Mouse (Mus musculus): ENCODE measurements around the gene Rai1.

The Rai1 gene

DNA sequence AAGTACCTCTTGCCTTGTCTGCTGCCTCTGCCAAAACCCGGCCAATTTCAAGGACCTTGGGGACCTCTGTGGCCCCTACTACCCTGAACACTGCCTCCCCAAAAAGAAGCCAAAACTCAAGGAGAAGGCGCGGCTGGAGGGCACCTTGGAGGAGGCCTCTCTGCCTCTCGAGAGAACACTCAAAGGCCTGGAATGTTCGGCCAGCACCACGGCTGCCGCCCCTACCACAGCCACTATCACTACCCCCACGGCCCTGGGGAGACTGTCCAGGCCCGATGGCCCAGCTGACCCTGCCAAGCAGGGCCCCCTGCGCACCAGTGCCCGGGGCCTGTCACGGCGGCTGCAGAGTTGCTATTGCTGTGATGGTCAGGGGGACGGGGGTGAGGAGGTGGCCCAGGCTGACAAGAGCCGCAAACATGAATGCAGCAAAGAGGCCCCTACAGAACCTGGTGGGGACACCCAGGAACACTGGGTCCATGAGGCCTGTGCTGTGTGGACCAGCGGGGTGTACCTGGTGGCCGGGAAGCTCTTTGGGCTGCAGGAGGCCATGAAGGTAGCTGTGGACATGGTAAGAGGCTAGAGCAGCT, 85.3 kb downstream of the Rai1 start:
- no peak for DNase-seq (ENCODE audit: low spot score in 2 of 2)

DNA sequence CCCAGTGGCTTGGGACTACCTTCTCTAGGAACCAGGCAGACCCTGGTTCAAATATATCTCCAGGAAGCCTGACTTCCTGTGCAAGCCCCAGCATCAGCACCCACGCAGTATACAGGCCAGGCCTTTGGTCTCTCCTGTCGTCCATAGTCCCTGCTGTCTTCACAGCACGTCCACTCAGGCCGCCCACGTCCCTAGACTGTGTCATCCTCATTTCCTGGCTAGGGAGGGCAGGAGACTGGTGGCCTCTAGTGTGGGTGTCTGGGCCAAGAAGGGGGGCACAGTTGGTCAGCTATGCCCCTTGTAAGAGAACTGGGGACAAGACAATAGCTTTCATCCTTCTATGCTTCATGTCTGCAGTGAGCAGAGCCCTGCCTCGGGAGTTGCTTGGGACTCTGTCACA, 87.7 kb downstream of the Rai1 start:
- DNase-seq (ENCODE audit: low spot score in 2 of 2): no peak

DNA sequence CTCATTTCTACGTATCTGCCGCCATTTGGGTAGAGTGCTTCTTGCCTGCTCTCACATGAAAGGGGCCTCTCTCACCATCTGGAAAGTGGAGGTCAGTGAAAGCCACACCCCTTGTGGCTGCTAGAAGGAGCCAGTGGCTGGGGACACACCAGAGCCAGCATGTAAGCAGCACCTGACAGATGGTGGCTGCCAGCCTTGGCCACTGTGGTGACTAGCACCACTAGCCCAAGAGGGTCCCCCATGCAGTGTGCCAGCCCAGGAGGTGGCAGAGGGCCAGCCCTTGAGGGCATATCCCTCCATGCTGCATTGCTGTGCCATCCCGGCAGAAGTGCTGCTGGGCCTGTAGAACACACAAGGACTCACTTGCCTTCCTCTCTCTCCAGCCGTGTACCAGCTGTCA, 88.7 kb downstream of the Rai1 start:
- no peak for DNase-seq (ENCODE audit: low spot score in 2 of 2)

DNA sequence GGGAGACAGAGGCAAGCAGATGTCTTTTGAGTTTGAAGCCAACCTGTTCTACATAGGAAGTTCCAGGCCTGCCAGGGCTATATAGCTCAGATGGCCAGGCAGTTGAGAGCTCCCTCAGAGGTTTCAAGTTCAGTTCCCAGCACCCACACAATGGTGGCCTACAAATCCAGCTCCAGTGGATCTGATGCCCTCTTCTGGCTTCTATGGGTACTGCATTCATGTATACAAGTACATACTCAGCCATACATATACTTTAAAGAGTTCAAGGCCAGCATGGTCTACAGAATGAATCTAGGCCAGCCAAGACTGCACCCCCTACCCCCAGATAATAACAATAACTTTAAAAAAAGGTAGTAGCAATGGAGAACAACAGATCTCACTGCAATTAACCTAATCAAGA, 90.3 kb downstream of the Rai1 start:
- DNase-seq (ENCODE audit: low spot score in 2 of 2): no peak

DNA sequence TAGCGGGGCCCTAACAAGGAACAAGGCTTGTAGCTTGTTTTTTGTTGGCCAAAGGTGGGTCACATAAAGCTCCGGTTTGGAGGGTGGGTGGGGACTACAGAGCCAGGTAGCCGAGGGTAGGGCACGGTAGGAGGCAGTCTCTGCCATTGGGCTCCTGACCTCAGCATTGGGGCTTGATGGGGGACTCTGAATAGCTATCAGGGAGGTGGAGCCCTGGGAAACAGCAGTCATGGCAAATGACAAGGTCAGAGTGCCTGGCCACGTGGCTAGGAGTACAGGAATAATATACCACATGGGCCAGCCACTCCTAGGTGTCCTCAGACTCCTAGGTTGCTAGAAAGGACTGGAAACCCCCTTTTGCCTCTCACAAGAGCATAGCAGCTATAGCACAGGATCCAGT, 91.5 kb downstream of the Rai1 start:
- no peak for DNase-seq (ENCODE audit: low spot score in 2 of 2)

DNA sequence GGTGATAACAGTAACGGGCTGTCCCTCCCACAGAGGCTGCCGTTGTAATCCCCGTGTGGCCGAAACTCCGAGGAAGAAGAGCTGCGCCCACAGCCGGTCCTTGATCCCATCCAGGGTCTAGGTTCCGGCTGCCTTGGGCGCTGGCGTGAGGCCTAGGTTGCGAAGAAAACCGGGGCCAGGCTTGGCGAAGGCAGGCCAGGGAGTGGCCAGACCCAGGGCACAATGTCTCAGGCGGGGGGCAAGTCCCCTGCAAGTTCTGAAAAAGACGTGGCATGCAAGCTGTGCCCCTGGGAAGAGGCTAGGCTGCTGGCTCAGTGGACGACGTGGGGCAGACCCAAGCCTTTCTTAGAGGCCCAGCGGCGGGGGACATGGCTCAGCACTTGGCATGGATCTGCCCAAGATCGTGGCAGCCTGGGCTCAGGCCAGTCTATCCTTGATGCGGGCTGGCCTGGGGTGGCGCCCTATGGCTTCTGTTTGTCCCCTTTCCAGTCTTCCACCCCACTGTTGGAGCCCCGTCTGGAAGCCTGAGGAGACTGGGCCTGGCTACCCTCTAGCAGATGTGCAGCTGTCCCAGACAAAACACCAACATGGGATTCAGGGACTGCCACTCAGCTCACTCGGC, 93.3 kb downstream of the Rai1 start:
- no peak for DNase-seq (ENCODE audit: low spot score in 2 of 2)

DNA sequence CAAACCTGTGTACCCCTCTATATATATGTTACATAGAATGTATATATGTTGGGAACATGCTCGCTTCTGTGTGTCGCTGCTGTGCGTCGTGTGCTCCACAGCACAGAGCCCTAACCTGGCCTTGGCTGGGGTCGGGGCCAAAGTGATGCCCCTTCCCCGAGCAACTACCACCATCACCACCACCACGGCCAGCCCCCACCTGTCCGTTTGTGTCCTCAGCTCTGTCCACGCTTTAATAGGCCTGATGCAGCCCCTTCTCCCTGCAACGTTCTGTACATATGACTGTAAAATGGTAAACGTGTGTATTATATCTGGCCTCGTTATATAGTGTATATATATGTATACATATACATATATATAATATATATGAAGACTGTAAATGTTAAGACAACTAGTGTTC, 93.8 kb downstream of the Rai1 start:
- no peak for DNase-seq (ENCODE audit: low spot score in 2 of 2)

DNA sequence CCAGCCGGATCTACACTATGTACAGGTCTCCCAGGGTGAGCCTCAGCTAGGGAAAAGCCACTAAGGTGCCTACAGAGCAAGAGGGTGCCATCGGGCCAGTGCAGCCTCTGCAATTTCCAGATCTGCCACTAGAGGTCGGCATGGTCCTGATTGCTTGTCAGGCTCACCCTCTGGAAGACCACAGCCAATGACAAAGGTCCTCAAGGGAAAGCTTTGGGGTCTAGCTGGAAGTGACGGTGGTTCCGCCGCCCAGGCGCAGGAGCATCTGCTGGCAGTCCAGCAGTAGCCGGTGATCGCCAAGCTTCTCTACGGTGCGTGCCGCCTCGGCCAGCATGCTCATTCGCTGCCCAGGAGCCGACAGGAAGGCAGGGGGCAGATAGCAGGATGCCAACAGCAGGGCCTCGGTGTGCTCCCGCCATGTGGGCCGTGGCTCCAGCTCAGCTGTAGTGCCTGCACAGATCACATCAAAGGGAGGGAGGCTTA, 94.9 kb downstream of the Rai1 start:
- DNase-seq (ENCODE audit: low spot score in 2 of 2): peak; percentile 74 to 85

DNA sequence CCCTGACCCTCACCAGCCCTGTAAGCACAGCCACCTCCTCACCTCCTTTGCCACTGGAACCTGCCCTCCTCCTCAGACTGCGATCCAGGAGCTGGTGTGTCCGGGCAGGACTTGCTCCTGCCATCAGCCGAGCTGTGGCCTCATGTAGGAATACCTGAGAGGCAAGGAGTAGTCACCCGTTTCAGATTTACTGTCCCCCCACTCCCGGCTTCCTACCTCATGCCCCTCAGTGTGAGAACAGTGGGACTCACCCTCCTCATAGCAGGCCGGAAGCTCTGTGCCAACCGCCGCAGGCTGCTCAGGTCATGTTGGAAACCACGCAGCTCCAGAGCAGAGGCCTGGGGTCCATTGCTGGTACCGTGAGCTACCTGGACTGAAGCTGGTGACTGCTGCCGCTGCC, 95.6 kb downstream of the Rai1 start:
- DNase-seq (ENCODE audit: low spot score in 2 of 2): no peak

DNA sequence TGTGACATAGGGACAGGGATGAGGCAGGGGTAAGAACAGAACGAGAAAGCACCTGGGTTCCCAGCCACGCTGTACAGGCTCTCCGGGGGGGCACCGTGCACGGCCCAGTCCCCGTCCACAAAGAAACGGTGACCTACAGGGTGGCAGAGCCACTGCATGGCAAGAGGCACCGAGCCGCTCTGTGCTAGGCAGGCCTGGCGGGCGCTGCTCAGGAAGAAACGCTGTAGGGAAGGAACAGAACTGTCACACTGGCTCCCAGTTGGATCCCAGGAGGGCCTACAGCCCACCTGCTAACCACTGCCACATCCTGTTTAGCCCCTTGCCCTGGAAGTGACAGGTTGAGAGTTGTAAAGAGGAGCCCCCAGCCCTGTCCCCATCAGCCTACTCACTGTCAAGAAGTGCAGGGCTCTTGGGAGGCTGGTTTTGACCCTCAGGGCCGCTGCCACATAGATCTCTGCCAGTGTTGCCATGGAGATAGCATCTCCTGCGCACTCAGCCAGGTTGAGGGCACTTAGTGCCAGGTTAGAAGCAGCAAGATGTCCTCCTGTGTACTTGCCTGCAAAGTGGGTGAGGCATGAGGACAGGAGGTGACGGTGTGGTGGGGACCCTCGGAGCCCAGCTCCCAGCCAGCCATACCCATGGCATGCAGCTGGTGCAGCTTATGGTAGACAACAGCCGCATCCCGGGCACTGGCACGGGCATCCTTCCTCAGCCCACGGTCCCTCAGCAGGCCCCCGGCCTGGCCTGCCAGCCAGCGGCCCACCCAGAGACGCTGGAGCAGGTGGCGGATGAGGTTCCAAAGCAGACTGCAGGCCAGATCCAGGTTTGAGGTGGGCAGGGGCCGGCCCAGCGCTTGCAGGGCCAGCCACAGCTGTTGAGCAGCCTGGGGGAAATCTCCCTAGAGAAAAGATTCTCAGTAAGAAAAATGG, 98.2 kb downstream of the Rai1 start:
- no peak for DNase-seq (ENCODE audit: low spot score in 2 of 2)

DNA sequence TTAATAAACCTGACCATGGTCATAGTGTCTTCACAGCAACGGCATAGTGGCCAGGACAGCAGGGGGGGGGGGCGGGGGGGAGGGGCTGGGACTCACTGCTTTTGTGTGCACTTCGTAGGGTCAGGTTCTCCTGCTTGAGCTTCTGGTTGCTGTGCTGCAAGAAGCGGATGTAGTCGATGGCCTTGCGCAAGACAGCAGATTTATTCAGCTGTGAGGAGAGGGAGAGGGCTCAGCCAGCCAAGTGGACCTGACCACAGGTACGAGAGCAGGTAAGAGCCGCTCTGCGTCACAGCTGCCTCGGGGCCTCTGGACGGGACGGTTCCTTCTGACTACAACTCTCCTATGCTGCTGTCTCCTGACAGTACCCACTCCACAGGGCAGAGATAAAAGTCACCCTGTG, 100.2 kb downstream of the Rai1 start:
- DNase-seq (ENCODE audit: low spot score in 2 of 2): no peak

DNA sequence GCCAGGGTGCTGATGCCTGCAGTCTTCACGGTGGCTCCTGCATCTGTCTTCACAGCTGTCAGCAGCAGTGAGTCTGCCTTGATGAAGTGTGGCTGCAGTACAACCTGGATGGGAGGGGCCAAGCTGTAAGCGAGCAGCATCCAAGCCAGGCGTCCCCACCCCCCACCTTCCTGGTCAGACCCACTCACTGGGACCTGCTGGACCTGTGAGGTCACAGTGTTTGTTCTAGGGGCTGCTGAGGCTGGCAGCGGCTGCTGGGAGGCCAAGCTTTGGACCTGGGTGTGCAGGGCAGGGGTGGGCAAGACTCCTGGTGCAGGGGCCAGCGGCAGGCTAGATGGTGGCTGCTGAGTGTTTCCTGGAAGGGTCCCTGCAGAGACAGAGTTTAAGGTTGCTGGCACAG, 101.4 kb downstream of the Rai1 start:
- DNase-seq (ENCODE audit: low spot score in 2 of 2): no peak

DNA sequence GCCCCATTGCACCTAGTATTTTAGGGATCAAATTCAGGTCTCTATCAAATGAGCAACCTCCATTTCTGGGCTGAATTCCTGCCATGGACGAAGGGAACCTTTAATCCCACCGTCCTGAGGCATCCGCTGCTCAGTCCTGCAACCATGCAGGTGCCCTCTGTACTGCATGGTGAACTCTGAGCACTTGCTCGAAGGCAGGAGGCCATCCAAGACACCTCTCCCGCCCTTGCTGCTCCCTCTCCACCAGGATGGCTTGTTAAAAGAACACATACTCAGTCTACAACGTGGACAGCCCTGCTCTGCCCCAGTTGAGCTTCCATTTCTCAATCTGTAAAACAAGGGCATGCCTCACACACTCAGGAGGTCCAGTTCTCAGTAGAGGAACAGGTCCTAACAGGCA, 103.4 kb downstream of the Rai1 start:
- no peak for DNase-seq (ENCODE audit: low spot score in 2 of 2)

DNA sequence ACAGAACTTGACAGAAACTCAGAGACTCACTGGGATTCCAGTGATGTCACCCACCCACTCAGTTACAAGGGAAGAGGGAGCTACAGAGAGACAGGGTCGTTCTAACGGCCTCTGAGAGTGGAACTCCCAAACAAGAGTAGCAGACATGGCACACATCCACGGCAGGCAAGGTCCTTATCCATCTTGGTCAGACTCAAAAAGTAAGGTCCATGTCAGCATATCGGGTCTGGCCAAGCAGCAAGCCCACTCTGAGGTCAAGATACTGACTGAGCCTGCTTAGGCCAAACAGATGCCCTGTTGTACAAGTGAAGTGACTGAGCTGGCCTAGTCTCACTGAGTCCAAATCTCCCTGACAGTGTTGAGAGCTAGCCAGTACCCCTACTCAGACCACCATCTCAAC, 103.9 kb downstream of the Rai1 start:
- no peak for DNase-seq (ENCODE audit: low spot score in 2 of 2)

DNA sequence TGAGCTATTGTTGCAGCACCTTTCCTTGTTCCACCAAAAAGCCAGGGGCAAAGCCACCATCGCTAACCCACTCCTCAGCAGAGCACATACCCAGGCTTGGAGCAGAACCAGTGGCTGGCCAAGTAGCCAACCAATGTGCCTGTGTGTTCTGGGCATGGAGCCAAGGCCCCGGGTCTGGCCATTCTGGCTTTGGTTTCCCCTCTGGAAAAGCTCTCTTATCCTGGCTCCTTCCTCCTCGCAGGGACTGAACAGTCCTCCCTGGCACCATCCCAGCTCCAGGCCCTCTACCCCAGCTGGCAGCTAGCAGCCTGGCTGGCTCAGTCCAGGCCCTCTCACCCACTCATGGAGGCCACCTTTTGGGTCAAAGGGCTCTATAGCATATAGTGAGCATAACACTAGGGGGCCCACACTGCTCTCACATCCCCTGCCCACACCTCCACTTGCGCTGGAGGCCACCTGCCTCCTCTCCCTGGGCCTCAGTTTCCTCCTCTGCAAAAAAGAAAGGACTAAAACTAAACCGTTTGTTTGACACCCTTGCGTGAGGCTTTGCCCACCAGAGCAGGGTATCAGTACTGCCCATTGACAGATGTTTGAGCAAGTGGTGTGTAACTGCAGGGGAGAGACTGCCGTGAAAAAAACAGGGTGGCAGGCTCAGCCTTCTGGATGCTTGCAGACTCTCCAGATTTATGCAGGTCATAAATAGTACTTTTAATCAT, 104.6 kb downstream of the Rai1 start:
- DNase-seq (ENCODE audit: low spot score in 2 of 2): no peak

DNA sequence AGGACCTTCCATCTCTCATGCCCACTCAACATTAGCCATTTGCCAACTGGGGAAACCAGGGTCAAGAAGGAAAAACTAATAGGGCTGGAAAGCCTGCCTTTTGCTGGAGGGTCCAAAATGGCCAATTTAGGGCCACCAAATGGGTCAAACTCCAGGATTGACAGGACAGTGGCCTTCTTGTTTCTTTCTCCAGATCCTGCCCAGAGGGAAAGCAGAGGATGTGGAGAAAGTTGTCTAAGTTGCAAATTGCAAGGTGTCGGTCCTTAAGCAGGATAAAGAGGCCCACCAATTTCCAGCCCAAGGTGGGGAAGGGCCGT, 105.1 kb downstream of the Rai1 start:
- no peak for DNase-seq (ENCODE audit: low spot score in 2 of 2)

DNA sequence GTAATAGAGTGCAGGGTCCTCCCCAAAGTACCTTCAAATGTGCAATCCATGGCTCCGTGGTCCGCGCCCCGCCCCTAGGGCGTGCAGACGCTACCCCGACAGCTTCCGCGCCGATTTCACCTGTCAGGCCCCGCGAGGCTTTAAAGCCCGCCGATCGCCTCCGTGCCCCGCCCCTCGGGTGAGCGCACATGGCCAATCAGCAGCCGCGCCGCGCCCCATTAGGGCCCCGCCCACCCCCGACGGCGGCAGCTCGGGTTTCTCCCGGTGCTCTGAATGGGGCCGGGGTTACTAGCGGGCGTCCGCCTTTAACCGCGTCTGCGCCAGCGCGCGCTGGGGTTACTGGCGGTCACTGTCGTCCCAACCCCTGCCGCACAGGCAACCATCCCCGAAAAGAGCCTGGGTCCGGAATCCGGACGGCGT, 105.5 kb downstream of the Rai1 start:
- DNase-seq (ENCODE audit: low spot score in 2 of 2): peak; percentile 96 to 97

DNA sequence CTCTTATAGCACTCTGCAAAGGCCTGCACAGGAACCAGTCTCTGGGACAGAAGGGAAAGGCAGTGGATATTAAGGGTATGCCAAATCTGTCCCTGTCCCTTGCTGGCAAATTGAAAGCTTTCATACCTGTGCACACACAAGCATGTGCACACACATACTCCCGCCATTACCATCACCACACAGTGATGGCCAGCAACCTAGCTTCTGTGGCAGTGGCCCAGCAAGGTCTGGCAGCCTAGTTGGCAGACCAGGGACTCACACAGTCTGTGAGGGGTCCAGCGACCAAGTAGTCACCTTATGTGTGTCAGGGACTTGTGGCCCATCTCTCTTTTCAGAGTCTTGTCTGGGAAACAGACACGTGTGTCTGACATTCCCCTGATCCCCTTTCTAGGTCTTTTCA, 106.3 kb downstream of the Rai1 start:
- no peak for DNase-seq (ENCODE audit: low spot score in 2 of 2)

DNA sequence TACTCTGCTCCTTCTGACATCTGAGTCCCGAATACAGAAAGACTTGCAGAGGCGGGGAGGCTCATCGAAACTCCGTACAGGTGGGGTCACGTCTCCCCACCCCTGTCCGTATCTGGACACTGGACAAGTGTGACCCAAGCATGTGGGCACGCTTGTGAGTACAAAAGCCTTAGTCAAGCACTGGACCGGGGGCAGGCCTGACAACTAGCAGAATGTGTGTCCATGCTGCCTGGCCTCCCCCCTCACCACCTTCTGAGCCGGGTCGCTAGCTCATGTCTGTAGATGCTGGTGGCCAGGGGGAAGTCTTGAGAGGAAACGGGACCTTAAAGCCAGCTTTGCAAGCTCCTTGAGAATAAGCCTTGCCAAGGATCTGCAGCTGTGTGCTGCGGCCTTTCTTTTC, 106.9 kb downstream of the Rai1 start:
- DNase-seq (ENCODE audit: low spot score in 2 of 2): no peak

DNA sequence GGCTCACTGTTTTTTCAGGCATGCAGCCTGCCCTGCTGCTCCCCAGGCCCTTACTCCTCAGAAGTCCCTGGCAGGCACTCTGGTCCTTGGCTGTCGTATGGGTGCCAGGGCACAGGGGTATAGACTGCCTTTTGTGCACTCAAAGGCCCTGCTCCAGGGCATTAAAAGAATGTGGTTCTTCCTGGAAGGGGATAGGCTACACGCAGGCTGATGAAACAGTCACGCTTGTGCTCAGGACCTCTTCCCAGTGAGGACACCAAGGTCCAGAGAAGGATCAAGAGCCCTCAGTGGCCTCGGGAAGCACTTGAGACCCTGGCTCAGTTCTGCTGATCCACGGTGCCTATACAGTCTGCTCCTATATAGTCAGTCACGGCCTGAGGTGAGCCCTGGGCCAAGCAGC, 108.5 kb downstream of the Rai1 start:
- no peak for DNase-seq (ENCODE audit: low spot score in 2 of 2)

DNA sequence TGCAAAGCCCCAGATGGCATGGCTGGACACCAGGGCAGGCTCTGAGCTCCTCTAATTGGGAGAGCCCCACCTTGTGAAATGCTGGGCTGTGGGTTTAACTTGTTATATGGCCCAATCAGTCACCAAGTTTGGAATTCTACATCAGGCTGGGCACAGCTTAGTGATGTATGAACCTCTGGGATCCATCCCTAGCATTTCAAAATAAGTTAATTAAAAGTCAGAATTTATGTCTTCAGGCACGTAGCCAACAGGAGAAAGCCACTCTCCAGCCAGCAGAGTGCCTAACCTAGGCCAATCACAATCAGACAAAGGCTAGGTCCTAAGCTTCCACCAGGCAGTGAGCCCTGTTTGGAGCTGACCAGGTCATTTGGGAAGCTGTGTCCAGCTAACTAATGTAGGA, 111.9 kb downstream of the Rai1 start:
- DNase-seq (ENCODE audit: low spot score in 2 of 2): no peak

DNA sequence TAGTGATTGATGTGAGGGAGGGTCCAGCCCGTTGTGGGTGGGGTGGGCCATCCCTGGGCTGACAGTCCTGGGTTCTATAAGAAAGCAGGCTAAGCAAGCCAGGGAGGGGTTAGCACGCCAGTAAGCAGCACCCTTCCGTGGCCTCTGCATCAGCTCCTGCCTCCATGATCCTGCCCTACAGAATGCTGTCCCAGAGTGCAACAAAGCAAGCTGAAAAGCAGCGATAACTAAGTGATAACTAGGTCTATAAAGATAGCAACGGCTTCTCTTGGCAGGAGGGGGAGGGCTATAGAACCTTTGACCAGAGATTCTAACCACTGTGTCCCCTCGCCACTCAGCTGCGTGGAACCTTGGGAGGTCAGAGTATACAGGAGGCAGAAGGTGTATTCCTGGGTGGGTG, 112.7 kb downstream of the Rai1 start:
- no peak for DNase-seq (ENCODE audit: low spot score in 2 of 2)
